Mouse (Mus musculus) intestine, postnatal 0 days (tissue): ENCODE measurements around the gene Zfp652. TPM values are rescaled to one million over a fixed set of nuclear protein-coding genes. Genes with fewer than 3 reads are reported as not detected.
"Not testable (repeated sequence)": the region's sequence is repeated elsewhere in the genome, so short reads cannot be mapped to it uniquely, and the experiment has no call there.

Experiments
- ATAC-seq: fragments of 200-750 bp; cut with Nextera tagmentation; 2 replicates; pipeline ENCODE4 v1.8.0; 2017; ENCODE audit warnings: mild to moderate bottlenecking, moderate TSS enrichment, moderate library complexity
- H3K27ac ChIP-seq: fragments of 300-500 bp; sonication (generic); 2 replicates; pipeline ENCODE4 v1.5.1; 2014; ENCODE audit warnings: mild to moderate bottlenecking, low read depth, low read length, moderate library complexity
- H3K27me3 ChIP-seq: fragments of 300-500 bp; sonication (generic); replicated peaks from 2 replicates; pipeline ENCODE4 v1.6.1; 2014; ENCODE audit warnings: low read length, mixed read lengths; ENCODE audit not compliant: control insufficient read depth, insufficient read depth
- H3K36me3 ChIP-seq: fragments of 300-500 bp; sonication (generic); 2 replicates; pipeline ENCODE4 v1.6.1; 2014; ENCODE audit warnings: mild to moderate bottlenecking, moderate library complexity; ENCODE audit not compliant: control insufficient read depth, insufficient read depth
- H3K4me1 ChIP-seq: fragments of 300-500 bp; sonication (generic); replicated peaks from 2 replicates; pipeline ENCODE4 v1.6.1; 2014; ENCODE audit warnings: antibody characterized with exemption, low read length, mixed read lengths; ENCODE audit not compliant: control insufficient read depth, insufficient read depth
- H3K4me2 ChIP-seq: fragments of 300-500 bp; sonication (generic); replicated peaks from 2 replicates; pipeline ENCODE4 v1.6.1; 2014; ENCODE audit warnings: low read depth, mild to moderate bottlenecking, moderate library complexity
- H3K4me3 ChIP-seq: fragments of 300-500 bp; sonication (generic); 2 replicates; pipeline ENCODE4 v1.5.1; 2014; ENCODE audit warnings: low read depth, low read length
- H3K9ac ChIP-seq: fragments of 300-500 bp; sonication (generic); 2 replicates; pipeline ENCODE4 v1.6.1; 2014; ENCODE audit warnings: mild to moderate bottlenecking, low read depth, low read length
- H3K9me3 ChIP-seq: fragments of 300-500 bp; sonication (generic); 2 replicates; pipeline ENCODE4 v1.6.1; 2016; ENCODE audit warnings: mixed run types; ENCODE audit not compliant: control insufficient read depth
- CTCF ChIP-seq: sonication (generic); IDR thresholded peaks from 2 replicates; pipeline ENCODE4 v1.5.1; 2016; ENCODE audit warnings: low read depth, mild to moderate bottlenecking, control low read depth, antibody characterized with exemption, moderate library complexity
- WGBS: fragments of 180-500 bp; shearing (Covaris S2); extraction: QIAGEN DNeasy Blood & Tissue Kit; methylation state at CpG from one replicate; pipeline ENCODE4 v1.1.7; 2014; 5-methylcytosine and 5-hydroxymethylcytosine counted together
- polyA plus RNA-seq: library from polyadenylated mRNA; unstranded; fragments of >200 nt; fragmentation: Nextera tagmentation; extraction: Ambion mirVana; gene quantifications from 2 replicates; pipeline ENCODE4 v1.2.1, GENCODE M21; 2015

Zfp652 gene
- polyA plus RNA-seq, 1 experiment from 2014 or later = 7.9 TPM

- TF ChIP-seq CTCF = no peak
- no peak for ATAC-seq
- no peaks in the 10 kb centered on the region for H3K9me3 ChIP-seq
- no peak overlapping the region for H3K9ac ChIP-seq
- H3K4me3 ChIP-seq = no peak overlapping the region
- H3K36me3 ChIP-seq = peaks cover 30% of the 10 kb centered on the region
- WGBS = 88% methylated on average over 15 of the region's 15 CpGs
- no peaks in the 10 kb centered on the region for H3K4me1 ChIP-seq
- no peak overlapping the region for H3K4me2 ChIP-seq
- H3K27me3 ChIP-seq = no peaks in the 10 kb centered on the region
- no peak overlapping the region for H3K27ac ChIP-seq
Observed at GRCm38 (mm10) chr11:95749619-95750018, 37.1 kb downstream of the Zfp652 start.

DNA sequence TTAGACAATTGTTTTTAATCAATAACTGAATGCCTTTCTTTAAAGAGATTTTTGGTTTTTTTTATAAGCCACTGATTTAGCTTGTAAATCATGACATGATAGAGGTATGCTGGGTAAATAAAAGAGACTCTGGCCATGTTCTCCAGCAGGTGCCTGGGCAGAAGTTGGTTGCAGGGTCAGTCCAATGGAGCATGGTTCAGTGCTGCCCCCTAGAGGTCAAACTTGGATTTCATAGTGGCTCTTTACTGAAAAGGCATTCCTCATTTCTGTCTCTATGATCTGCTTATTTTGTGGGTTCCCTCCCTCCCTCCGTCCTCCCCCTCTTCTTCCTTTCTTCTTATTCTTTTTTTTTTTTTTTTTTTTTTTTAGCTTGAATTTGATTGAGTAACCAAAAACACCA lies 38.5 kb downstream of the Zfp652 start:
- H3K4me3 ChIP-seq = no peak overlapping the region
- no peak for ATAC-seq
- no peak overlapping the region for H3K9ac ChIP-seq
- no peaks in the 10 kb centered on the region for H3K9me3 ChIP-seq
- H3K4me2 ChIP-seq = no peak overlapping the region
- TF ChIP-seq CTCF = peak; percentile 93
- 36% methylated on average over 1 of the region's 1 CpGs for WGBS
- no peaks in the 10 kb centered on the region for H3K27me3 ChIP-seq
- no peaks in the 10 kb centered on the region for H3K4me1 ChIP-seq
- H3K36me3 ChIP-seq = peaks cover 36% of the 10 kb centered on the region
- H3K27ac ChIP-seq = no peak overlapping the region

DNA sequence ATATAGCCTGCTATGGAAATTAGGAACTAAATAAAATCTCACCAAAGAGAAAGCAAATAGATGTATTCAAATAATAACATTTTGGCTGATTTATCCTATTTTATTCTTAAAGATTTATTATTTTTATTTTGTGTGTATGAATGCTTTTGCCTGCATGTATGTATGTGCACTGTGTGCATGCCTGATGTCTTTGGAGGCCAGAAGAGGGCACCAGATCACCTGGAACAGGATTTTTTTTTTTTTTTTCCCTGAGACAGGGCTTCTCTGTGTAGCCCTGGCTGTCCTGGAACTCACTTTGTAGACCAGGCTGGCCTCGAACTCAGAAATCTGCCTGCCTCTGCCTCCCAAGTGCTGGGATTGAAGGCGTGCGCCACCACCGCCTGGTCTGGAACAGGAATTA lies 42.7 kb downstream of the Zfp652 start:
- H3K4me2 ChIP-seq, H3K4me1 ChIP-seq, H3K9me3 ChIP-seq, H3K27me3 ChIP-seq, ATAC-seq, H3K9ac ChIP-seq, H3K27ac ChIP-seq, H3K4me3 ChIP-seq: not testable (repeated sequence)
- 0 out of 2 replicates have a peak, but pooled peaks have one; percentile 14 for TF ChIP-seq CTCF
- peaks cover 34% of the 10 kb centered on the region for H3K36me3 ChIP-seq
- 100% methylated on average over 4 of the region's 4 CpGs for WGBS

DNA sequence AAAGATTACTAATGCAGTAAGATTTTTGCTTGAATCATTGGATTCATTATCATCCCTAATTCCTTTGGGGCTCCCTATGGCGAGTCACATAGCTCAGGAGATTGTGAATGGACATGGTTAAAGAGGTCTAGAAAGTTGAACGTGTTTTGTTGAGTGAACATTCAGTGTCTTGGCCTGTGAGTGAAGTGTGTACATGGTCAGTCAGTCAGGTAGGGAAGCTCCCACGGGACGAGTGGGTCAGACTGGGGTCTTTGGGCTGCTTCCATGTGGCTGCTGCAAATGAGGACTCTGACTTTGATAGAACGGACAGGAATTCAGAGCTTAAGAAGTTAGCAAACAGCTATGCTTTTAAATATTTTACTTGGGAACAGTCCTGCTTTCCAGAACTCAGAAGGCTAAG lies 48.0 kb downstream of the Zfp652 start:
- Histone ChIP-seq H3K27me3 (no peaks in the 10 kb centered on the region), H3K36me3 (peaks cover 34% of the 10 kb centered on the region), H3K9ac (no peak overlapping the region), H3K27ac (no peak overlapping the region), H3K4me2 (no peak overlapping the region), H3K4me3 (no peak overlapping the region), H3K9me3 (no peaks in the 10 kb centered on the region), H3K4me1 (no peaks in the 10 kb centered on the region)
- 90% methylated on average over 5 of the region's 5 CpGs for WGBS
- no peak for TF ChIP-seq CTCF
- no peak for ATAC-seq

GRCm38 (mm10) chr11:95762996-95763395 lies 50.5 kb downstream of the Zfp652 start:
- H3K36me3 ChIP-seq = peaks cover 25% of the 10 kb centered on the region; the same call in 1 of the 2 replicates
- H3K27me3 ChIP-seq = no peaks in the 10 kb centered on the region
- H3K4me1 ChIP-seq = no peaks in the 10 kb centered on the region
- H3K9me3 ChIP-seq = no peaks in the 10 kb centered on the region
- no peak overlapping the region for H3K9ac ChIP-seq
- no peak for TF ChIP-seq CTCF
- H3K4me3 ChIP-seq = no peak overlapping the region
- 87% methylated on average over 4 of the region's 4 CpGs for WGBS
- no peak for ATAC-seq
- H3K4me2 ChIP-seq = no peak overlapping the region
- H3K27ac ChIP-seq = no peak overlapping the region

- Histone ChIP-seq H3K27me3 (no peaks in the 10 kb centered on the region), H3K9ac (no peak overlapping the region), H3K27ac (no peak overlapping the region), H3K4me2 (no peak overlapping the region), H3K36me3 (peaks cover 21% of the 10 kb centered on the region; the same call in 1 of the 2 replicates), H3K4me1 (no peaks in the 10 kb centered on the region), H3K9me3 (no peaks in the 10 kb centered on the region), H3K4me3 (no peak overlapping the region)
- ATAC-seq = no peak
- WGBS = 88% methylated on average over 8 of the region's 8 CpGs
- no peak for TF ChIP-seq CTCF
Observed at GRCm38 (mm10) chr11:95764806-95765205, 52.3 kb downstream of the Zfp652 start.

- ATAC-seq = no peak
- H3K9ac ChIP-seq = no peak overlapping the region
- peaks cover 21% of the 10 kb centered on the region; the same call in 1 of the 2 replicates for H3K36me3 ChIP-seq
- 84% methylated on average over 10 of the region's 10 CpGs for WGBS
- no peaks in the 10 kb centered on the region for H3K4me1 ChIP-seq
- H3K27ac ChIP-seq = no peak overlapping the region
- no peak for TF ChIP-seq CTCF
- no peaks in the 10 kb centered on the region for H3K27me3 ChIP-seq
- H3K9me3 ChIP-seq = no peaks in the 10 kb centered on the region
- no peak overlapping the region for H3K4me2 ChIP-seq
- H3K4me3 ChIP-seq = no peak overlapping the region
Observed at GRCm38 (mm10) chr11:95765334-95765733, 52.9 kb downstream of the Zfp652 start.
